In the genomic region with DNA sequence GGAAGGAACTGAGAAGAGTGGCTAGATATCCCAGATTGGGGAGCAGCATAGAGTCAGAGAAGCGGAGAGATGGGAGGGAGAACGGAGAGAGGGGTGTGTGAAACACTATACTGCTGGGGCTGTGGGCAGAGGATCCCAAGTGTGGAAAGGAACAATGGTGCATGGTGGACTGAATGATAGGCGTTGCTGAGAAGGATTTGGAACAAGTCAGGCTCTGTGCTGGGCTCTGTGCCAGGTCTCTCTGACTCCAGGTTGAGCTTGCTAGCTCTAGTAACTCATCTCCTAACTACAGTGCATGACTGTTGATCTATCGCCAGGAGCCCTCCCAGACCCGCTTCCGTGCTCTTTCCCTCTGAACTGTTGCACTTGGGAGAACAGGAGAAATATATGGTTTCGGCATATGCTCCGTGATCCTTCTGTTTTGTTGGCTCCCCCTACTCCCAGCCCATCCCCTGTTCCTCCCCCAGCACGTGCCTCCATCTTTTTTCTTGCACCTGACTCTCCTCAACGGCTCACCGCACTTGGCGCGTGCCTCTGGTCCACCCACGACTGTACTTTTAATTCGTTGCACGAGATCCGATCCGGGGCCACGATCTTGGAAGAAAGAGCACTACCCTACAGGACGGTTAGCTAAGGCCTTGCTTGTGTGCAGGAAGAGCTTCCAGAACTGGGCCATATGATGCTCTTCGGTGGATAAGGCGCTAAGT, we compare ENCODE assay signal across 8 mouse cellular contexts. TPM values are rescaled to one million over a fixed set of nuclear protein-coding genes. Genes with fewer than 3 reads are reported as not detected.
DNase-seq lines count a peak whose midpoint lies in the region; ATAC-seq lines count a peak whose summit lies in the region.
"Had no signal": no experiment of that assay in that cellular context is flagged by ENCODE, and none has a peak within 500 bp of the region (broad histone marks: within the 10 kb centered on the region; RNA-seq: fewer than 3 reads in every experiment).

TSS of gene Abca15 (plus strand) at position 584 of the 707 bp plus-strand sequence.

- WGBS in neural tube, embryonic 11.5 days = 86% methylated on average over 22 of the region's 22 CpGs
- 77% methylated on average over 22 of the region's 22 CpGs for WGBS in stomach, embryonic 14.5 days

- peak within 1 kb of the TSS; percentile 39; the same call in 1 of the 2 replicates for H3K4me2 ChIP-seq in neural tube, embryonic 11.5 days (ENCODE audit: low read depth)
- H3K4me2 ChIP-seq in stomach, embryonic 14.5 days (replicated peaks; ENCODE audit: low read depth, low read length) = peak within 1 kb of the TSS; percentile 35

- no peak within 1 kb of the TSS for H3K27ac ChIP-seq in neural tube, embryonic 11.5 days (ENCODE audit: low read depth, low read length)
- no peak within 1 kb of the TSS for H3K27ac ChIP-seq in stomach, embryonic 14.5 days (ENCODE audit: low read length)

- ATAC-seq in neural tube, embryonic 11.5 days (ENCODE audit: insufficient read depth, low FRiP score, low TSS enrichment) = no peak
- ATAC-seq in stomach, embryonic 14.5 days (ENCODE audit: insufficient number of reproducible peaks, insufficient read depth, low FRiP score, low read depth) = 0 out of 2 replicates have a peak, but pooled peaks have one; percentile 58

- H3K36me3 ChIP-seq in neural tube, embryonic 11.5 days (ENCODE audit: control insufficient read depth, insufficient read depth, low read length) = no peaks in the 10 kb centered on the region
- no peaks in the 10 kb centered on the region for H3K36me3 ChIP-seq in stomach, embryonic 14.5 days (ENCODE audit: control insufficient read depth, insufficient read depth, low read length)

- no peaks in the 10 kb centered on the region for H3K27me3 ChIP-seq in neural tube, embryonic 11.5 days (ENCODE audit: control insufficient read depth, insufficient read depth, low read length)
- H3K27me3 ChIP-seq in stomach, embryonic 14.5 days (ENCODE audit: control insufficient read depth, insufficient read depth, low read length) = no peaks in the 10 kb centered on the region

- no peak within 1 kb of the TSS for H3K9ac ChIP-seq in neural tube, embryonic 11.5 days (ENCODE audit: low read length)
- no peak within 1 kb of the TSS for H3K9ac ChIP-seq in stomach, embryonic 14.5 days (replicated peaks; ENCODE audit: low read depth, low read length)

- intact Hi-C loops in heart, postnatal 14 days (cut with DNase I) = loop anchor here (5.0 to 10.0 kb wide), 4 partner anchors 201 to 653 kb away; partner anchors contain the start of gene Dnah3

- no peaks in the 10 kb centered on the region for H3K4me1 ChIP-seq in neural tube, embryonic 11.5 days (ENCODE audit: control insufficient read depth, insufficient read depth, low read length)
- H3K4me1 ChIP-seq in stomach, embryonic 14.5 days (ENCODE audit: control insufficient read depth, insufficient read depth, low read length) = no peaks in the 10 kb centered on the region

- H3K4me3 ChIP-seq in neural tube, embryonic 11.5 days (ENCODE audit: low read depth, low read length) = no peak within 1 kb of the TSS
- H3K4me3 ChIP-seq in stomach, embryonic 14.5 days (ENCODE audit: low read depth, low read length) = 0 out of 2 replicates have a peak within 1 kb of the TSS, but pooled peaks have one; percentile 9

- peak; percentile 11 for DNase-seq in neural tube, embryonic 11.5 days (ENCODE audit: low spot score)
- DNase-seq in neural tube, embryonic 10.5 days (ENCODE audit: extremely low spot score, low spot score) = no peak
- peak; percentile 54 to 76 for DNase-seq in cerebellum, postnatal 25 days
- DNase-seq in heart, postnatal 14 days = peak; percentile 11 to 19
- peak; percentile 71 to 89 for DNase-seq in kidney, postnatal 36 days
- no peak for DNase-seq in thymus, postnatal 36 days

- H3K9me3 ChIP-seq in neural tube, embryonic 11.5 days (ENCODE audit: control insufficient read depth, low read length) = no peaks in the 10 kb centered on the region
- no peaks in the 10 kb centered on the region for H3K9me3 ChIP-seq in stomach, embryonic 14.5 days (ENCODE audit: control insufficient read depth, low read depth, low read length)

RNA-seq across cellular contexts. Expression of gene Abca15, which starts in this region (rescaled TPM):
- not detected in 2 replicates for polyA plus RNA-seq in neural tube, embryonic 11.5 days (2014; fragmentation: Nextera tagmentation; extraction: Ambion mirVana)
- not detected for total RNA-seq in heart, postnatal 14 days (2021)
- polyA plus RNA-seq in stomach, embryonic 14.5 days (2014; fragmentation: Nextera tagmentation; extraction: Ambion mirVana) = not detected in 2 replicates
- total RNA-seq: layer of hippocampus, postnatal 36 days had no signal

Comparison
In these comparisons a context has a peak if more than half of its experiments do, and no peak if none do; other contexts are left out.
1. Peak in DNase-seq and H3K4me2 ChIP-seq in neural tube, embryonic 11.5 days; RNA of the gene not detected or under 1 TPM.
2. Peak in DNase-seq in heart, postnatal 14 days; RNA of the gene not detected or under 1 TPM.
3. Peak in ATAC-seq, H3K4me3 ChIP-seq and H3K4me2 ChIP-seq in stomach, embryonic 14.5 days; RNA of the gene not detected or under 1 TPM.
4. DNase-seq: peak in cerebellum, postnatal 25 days (2 of 2) and kidney, postnatal 36 days (2 of 2); none in neural tube, embryonic 10.5 days (single experiment) and thymus, postnatal 36 days (0 of 2).